Mouse (Mus musculus): Measurements from ENCODE around the gene Mrpl43.
A peak's percentile ranks its signal among the peaks of the same experiment; 100 is the strongest.

Mrpl43 gene

GRCm38 (mm10) chr19:45007425-45008191 lies 1.4 kb upstream of the Mrpl43 start:
- DNase-seq (ENCODE audit: low spot score in 2 of 2), result no peak

- no peak for DNase-seq (ENCODE audit: low spot score in 2 of 2)
Observed at GRCm38 (mm10) chr19:45007021-45007420, 779 bp upstream of the Mrpl43 start.

GRCm38 (mm10) chr19:45005444-45005843 lies 798 bp downstream of the Mrpl43 start, which contains the start of gene Twnk:
Twnk (plus strand) TSS chr19:45005663.
- DNase-seq (ENCODE audit: low spot score in 2 of 2), result no peak

GRCm38 (mm10) chr19:45003740-45004516 lies 2.3 kb downstream of the Mrpl43 start:
- no peak for DNase-seq (ENCODE audit: low spot score in 2 of 2)

DNA sequence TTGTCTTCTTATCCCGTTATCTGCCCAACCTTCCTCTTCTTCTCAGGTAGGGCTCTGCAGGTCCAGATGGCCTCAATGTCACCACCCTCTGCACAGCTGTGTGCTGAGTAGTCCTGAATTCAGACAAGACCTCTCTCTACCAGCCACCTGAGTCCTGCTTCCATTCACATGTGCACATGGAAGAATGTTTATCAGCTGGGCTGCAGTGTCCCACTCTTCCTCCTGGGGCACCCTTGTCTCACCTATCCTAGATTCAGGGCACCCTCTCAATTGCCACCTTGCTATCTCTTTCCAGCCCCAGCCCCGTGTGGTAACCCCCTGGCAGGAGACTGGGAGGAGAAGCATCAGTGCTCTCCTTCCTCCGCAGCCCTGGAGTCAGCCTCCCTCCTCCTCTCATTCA lies 3.9 kb downstream of the Mrpl43 start:
- no peak for DNase-seq (ENCODE audit: low spot score in 2 of 2)

GRCm38 (mm10) chr19:44999647-45000046 lies 6.6 kb downstream of the Mrpl43 start:
- no peak for DNase-seq (ENCODE audit: low spot score in 2 of 2)

DNA sequence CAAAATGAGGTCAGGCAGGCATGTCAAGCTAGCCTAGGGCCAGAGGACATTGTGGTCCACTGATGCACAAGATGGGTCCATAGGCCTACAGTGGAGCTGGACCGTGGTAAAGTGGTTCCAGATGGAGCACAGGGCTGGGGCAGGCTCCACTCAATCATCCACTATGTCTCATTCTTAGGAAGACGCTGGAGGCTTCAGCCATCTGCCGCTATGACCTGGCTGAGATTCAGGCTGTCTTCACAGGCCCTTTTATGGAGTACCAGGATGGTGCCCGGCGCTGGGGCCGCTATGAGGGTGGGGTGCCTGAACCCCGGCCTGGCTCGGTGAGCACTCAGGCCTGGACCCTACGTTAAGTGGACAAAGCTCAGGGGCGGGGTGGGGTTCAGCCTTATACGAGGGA lies 8.5 kb downstream of the Mrpl43 start:
- no peak for DNase-seq (ENCODE audit: low spot score in 2 of 2)

DNA sequence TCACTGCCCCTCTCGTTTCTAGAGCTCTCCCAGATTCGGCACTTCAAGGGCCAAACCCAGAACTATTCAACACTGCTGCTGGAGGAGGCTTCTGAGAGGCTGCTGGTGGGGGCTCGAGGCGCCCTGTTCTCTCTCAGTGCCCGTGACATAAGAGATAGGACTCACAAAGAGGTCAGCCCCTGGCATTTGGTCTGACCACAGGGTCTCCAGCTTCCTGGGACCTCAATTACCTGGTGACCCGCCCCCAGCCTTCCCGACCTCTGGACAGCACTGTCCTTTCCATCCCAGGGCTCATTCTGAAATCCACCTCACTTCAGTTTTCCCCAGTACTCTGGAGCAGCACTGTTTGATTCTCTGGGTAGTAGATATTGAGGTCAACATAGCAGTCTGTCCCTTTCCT lies 13.5 kb downstream of the Mrpl43 start:
- no peak for DNase-seq (ENCODE audit: low spot score in 2 of 2)

DNA sequence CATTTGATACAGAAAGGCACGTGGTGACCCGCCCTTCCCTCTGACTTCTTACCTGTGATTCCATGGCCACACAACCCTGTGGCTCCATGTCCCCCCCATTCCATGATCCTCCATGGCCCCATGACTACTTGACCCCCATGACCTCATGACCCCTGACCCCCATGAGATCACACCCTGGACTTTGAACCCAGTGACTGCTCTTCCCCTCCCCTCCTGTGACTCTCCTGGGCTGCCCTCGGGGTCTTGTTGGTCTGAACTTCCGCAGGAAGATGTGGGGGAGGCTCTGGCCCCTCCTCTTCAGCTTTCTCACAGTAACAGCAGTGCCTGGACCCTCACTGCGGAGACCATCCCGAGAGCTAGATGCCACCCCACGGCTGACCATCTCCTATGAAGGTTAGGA lies 14.0 kb downstream of the Mrpl43 start:
- no peak for DNase-seq (ENCODE audit: low spot score in 2 of 2)

DNA sequence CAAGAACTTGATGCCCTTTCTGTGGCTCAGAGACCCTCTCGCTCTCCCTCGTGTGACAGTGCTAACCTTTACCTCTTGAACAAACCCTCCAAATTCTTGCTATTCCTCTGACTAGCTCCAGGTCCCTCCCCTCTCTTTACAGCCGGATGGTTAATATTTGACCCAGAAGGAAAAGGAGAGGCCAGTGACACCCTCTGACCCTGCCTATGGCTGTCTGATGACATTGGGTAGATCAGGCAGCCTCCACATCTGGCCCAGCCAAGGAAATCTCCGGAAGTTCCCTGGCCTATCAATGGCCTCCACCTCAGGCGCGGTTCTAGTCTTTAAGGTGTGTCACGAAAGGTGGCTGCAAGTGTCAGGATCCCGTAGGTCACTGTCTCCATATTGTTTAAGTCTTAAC lies 15.2 kb downstream of the Mrpl43 start:
- DNase-seq (ENCODE audit: low spot score in 2 of 2), result no peak

DNA sequence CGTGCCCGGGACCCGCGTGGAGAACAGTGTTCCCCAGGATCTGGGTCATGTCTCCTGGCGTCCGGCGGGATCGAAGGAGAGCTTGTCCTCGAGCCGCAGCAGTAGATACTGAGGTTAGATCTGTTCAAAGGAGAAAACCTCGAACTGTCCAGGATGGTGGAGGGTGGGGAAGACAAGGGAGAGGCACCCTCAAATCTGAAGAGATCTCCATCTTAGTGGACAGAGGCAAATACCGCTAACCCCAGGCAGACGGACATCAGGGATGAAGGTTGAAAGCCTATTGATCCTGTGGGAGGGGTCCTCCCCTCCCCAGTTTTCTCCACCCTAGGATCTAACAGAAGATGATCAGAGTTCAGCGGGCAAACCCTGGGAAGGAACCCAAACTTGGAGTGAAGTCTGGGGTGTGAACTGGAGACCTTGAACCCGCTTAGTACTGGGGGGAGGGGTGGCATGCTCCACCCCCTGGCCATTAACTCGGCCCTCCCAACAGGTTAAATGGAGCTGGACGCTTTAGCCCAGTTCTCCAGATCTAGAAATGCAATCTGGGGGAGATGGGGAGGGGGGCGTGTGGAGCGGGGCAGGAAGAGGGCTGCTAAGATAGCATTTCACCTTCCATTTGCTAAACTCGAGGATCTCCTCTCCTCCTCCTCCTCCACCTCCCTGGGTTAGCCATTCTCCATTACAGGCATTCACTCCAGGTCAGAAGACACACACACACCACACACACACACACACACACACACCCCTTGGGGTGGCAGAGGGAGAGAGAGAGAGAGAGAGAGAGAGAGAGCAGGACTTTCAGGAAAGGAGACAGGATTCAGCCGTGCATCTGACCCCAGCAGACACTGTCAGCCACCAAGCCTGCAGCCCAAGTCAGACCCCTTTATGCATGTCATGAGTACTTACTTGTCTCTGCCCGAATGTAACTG lies 16.4 kb downstream of the Mrpl43 start:
- no peak for DNase-seq (ENCODE audit: low spot score in 2 of 2)

- DNase-seq (ENCODE audit: low spot score in 2 of 2), result no peak
Observed at GRCm38 (mm10) chr19:44988831-44989566, 17.2 kb downstream of the Mrpl43 start, which contains the start of gene Sema4g. Sema4g (plus strand) TSS chr19:44989101.

DNA sequence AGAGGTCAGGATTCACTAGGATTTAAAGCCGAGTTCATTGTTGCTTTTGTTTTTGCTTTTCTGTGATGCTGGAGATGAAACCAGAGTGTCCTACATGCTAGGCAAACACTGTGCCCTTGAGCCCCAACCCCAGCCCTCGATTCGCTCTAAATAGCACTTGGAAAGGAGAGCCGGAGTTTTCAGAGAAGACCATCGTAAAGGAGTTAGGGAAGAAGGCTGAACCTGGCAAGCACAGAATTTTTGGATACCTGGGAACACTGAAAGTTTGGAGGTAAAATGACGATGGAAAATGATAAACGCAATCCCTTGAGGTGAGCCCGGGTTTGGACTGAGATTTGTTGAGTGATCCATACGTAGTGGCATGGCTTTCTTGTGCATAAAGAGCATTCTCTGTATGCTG lies 17.9 kb downstream of the Mrpl43 start:
- no peak for DNase-seq (ENCODE audit: low spot score in 2 of 2)

GRCm38 (mm10) chr19:44987851-44988250 lies 18.4 kb downstream of the Mrpl43 start:
- peak in 1 of 2 experiments; percentile 72 for DNase-seq (ENCODE audit: low spot score in 2 of 2)

DNA sequence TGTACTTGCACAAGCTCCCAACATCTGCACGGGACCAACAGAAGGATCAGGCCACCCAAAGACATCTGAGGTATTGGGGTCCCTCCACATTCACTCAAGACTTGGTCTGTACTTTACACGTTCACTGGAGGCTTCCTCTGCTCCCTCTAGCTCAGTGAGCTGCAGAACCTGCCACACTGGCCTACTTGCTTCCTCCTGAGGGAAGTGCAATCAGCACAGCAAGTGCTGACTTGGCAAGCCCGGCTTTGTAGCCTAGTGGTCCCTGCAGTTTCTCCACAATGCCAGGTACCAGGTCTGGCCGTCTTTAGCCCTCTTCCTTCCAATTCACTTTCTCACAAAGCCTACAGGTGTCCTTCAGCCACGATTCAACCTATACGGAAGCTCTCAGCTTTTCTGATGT lies 19.2 kb downstream of the Mrpl43 start:
- no peak for DNase-seq (ENCODE audit: low spot score in 2 of 2)

GRCm38 (mm10) chr19:44985159-44985988 lies 20.9 kb downstream of the Mrpl43 start:
- DNase-seq (ENCODE audit: low spot score in 2 of 2), result no peak

DNA sequence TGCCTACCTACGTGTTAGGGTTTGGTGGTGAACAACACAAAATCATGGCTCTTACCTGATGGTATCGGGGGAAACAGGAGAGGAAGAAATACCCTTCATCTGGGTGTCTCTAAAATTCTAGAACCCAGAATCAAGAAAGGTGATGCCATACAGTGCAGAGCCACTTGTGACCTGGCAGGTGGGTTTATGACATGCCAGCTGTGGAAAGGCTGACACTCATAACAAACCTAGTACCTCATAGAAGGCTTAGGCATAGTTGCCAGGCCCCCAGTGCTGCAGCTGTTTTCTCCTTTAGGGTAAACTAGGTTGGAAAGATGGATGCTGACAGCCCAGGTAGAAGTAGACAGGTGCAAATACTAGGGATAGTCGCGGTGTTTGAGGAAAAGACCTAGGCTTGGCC lies 21.8 kb downstream of the Mrpl43 start:
- DNase-seq (ENCODE audit: low spot score in 2 of 2), result no peak

DNA sequence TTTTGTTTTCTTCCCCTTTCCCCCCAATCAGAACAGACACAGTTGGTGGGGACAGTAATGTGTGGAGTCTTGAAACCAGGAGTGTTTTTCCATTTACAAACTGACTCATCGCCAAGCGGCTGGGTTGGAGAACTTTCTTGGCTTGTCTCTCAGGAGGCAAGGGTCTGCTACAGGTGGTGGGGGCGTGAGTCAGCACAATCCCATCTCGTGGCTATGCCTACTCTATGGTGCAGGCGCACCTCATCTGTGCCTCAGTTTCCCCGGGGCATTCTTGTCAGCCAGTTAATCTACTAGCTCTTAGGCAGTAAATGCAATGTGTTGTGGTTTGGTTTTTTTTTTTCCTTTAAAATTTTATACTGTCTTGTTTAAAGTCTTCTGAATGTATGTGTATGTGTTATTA lies 22.9 kb downstream of the Mrpl43 start:
- DNase-seq (ENCODE audit: low spot score in 2 of 2), result no peak

- no peak for DNase-seq (ENCODE audit: low spot score in 2 of 2)
Observed at GRCm38 (mm10) chr19:44982477-44983115, 23.6 kb downstream of the Mrpl43 start.

GRCm38 (mm10) chr19:44980787-44981186 lies 25.5 kb downstream of the Mrpl43 start:
- DNase-seq (ENCODE audit: low spot score in 2 of 2), result no peak

Data from left cerebral cortex, adult 9 months (tissue).